Mouse (Mus musculus): Measurements from ENCODE around the gene Men1.

- no peak for TF ChIP-seq CTCF (IDR thresholded peaks at IDR 0.05; ENCODE audit: borderline replicate concordance, insufficient read depth, low read depth, low read length)
- no peak for TF ChIP-seq POLR2A (IDR thresholded peaks at IDR 0.05; ENCODE audit: borderline replicate concordance, insufficient read depth, low read length)
Observed at GRCm38 (mm10) chr19:6361291-6361690, 26.5 kb downstream of the Men1 start.

Data from cerebellum, adult 2 months (tissue).